Mouse (Mus musculus): Measurements from ENCODE around the gene Dlx3. TPM values are rescaled to one million over a fixed set of nuclear protein-coding genes. Genes with fewer than 3 reads are reported as not detected.

Dlx3 gene
- polyA plus RNA-seq, 1 experiment from 2014 or later: 0.19 TPM

- Histone ChIP-seq H3K9me3 (no peaks in the 10 kb centered on the region), H3K4me3 (no peak overlapping the region), H3K27me3 (peaks cover 10% of the 10 kb centered on the region; the same call in 1 of the 2 replicates), H3K9ac (no peak overlapping the region), H3K4me2 (no peak overlapping the region), H3K4me1 (replicated peaks) (peaks cover 8% of the 10 kb centered on the region), H3K27ac (replicated peaks) (no peak overlapping the region), H3K36me3 (no peaks in the 10 kb centered on the region)
- WGBS: 83% methylated on average over 17 of the region's 17 CpGs
- no peak for ATAC-seq (ENCODE audit: low FRiP score, low read depth)
Observed at GRCm38 (mm10) chr11:95130668-95131252, 10.8 kb downstream of the Dlx3 start.

- WGBS: 78% methylated on average over 6 of the region's 6 CpGs
- Histone ChIP-seq H3K9ac (no peak overlapping the region), H3K36me3 (no peaks in the 10 kb centered on the region), H3K4me1 (replicated peaks) (no peaks in the 10 kb centered on the region; the same call in 1 of the 2 replicates), H3K4me3 (no peak overlapping the region), H3K4me2 (no peak overlapping the region), H3K27ac (replicated peaks) (no peak overlapping the region), H3K27me3 (peaks cover 18% of the 10 kb centered on the region), H3K9me3 (no peaks in the 10 kb centered on the region)
- no peak for ATAC-seq (ENCODE audit: low FRiP score, low read depth)
Observed at GRCm38 (mm10) chr11:95133321-95133720, 13.4 kb downstream of the Dlx3 start.

GRCm38 (mm10) chr11:95137281-95137680 lies 17.4 kb downstream of the Dlx3 start:
- 26% methylated on average over 6 of the region's 6 CpGs for WGBS

GRCm38 (mm10) chr11:95139871-95140270 lies 20.0 kb downstream of the Dlx3 start:
- no peaks in the 10 kb centered on the region for H3K9me3 ChIP-seq
- H3K27me3 ChIP-seq: peaks cover 78% of the 10 kb centered on the region
- no peak overlapping the region for H3K4me3 ChIP-seq
- 62% methylated on average over 5 of the region's 5 CpGs for WGBS
- no peak overlapping the region for H3K27ac ChIP-seq (replicated peaks)
- H3K9ac ChIP-seq: no peak overlapping the region
- H3K36me3 ChIP-seq: no peaks in the 10 kb centered on the region
- no peak for ATAC-seq (ENCODE audit: low FRiP score, low read depth)
- no peak overlapping the region for H3K4me2 ChIP-seq
- peaks cover 12% of the 10 kb centered on the region for H3K4me1 ChIP-seq (replicated peaks)

More at GRCm38 (mm10) chr11:95137281-95137680, 17.4 kb downstream of the Dlx3 start:
- no peak overlapping the region for H3K4me2 ChIP-seq
- H3K27me3 ChIP-seq: peaks cover 53% of the 10 kb centered on the region
- no peaks in the 10 kb centered on the region for H3K36me3 ChIP-seq
- ATAC-seq (ENCODE audit: low FRiP score, low read depth): no peak
- H3K9ac ChIP-seq: no peak overlapping the region
- H3K4me3 ChIP-seq: no peak overlapping the region
- no peaks in the 10 kb centered on the region; the same call in 1 of the 2 replicates for H3K4me1 ChIP-seq (replicated peaks)
- no peaks in the 10 kb centered on the region for H3K9me3 ChIP-seq
- H3K27ac ChIP-seq (replicated peaks): no peak overlapping the region

- Histone ChIP-seq H3K4me2 (no peak overlapping the region), H3K27me3 (peaks cover 94% of the 10 kb centered on the region), H3K27ac (replicated peaks) (no peak overlapping the region), H3K9ac (no peak overlapping the region), H3K4me1 (replicated peaks) (peaks cover 27% of the 10 kb centered on the region), H3K4me3 (no peak overlapping the region), H3K9me3 (no peaks in the 10 kb centered on the region), H3K36me3 (no peaks in the 10 kb centered on the region)
- ATAC-seq (ENCODE audit: low FRiP score, low read depth): no peak
- WGBS: 13% methylated on average over 10 of the region's 10 CpGs
Observed at GRCm38 (mm10) chr11:95142258-95142657, 22.3 kb downstream of the Dlx3 start.

GRCm38 (mm10) chr11:95142980-95143575 lies 23.2 kb downstream of the Dlx3 start:
- no peak overlapping the region for H3K27ac ChIP-seq (replicated peaks)
- no peak for ATAC-seq (ENCODE audit: low FRiP score, low read depth)
- no peaks in the 10 kb centered on the region for H3K9me3 ChIP-seq
- H3K4me3 ChIP-seq: peak overlapping the region; percentile 10; the same call in 1 of the 2 replicates
- H3K4me2 ChIP-seq: peak overlapping the region; percentile 18; the same call in 1 of the 2 replicates
- WGBS: 2% methylated on average over 39 of the region's 39 CpGs
- H3K9ac ChIP-seq: no peak overlapping the region
- no peaks in the 10 kb centered on the region for H3K36me3 ChIP-seq
- peaks cover 98% of the 10 kb centered on the region for H3K27me3 ChIP-seq
- peaks cover 27% of the 10 kb centered on the region for H3K4me1 ChIP-seq (replicated peaks)

- no peak overlapping the region for H3K4me2 ChIP-seq
- peaks cover 27% of the 10 kb centered on the region for H3K4me1 ChIP-seq (replicated peaks)
- WGBS: 2% methylated on average over 4 of the region's 4 CpGs
- H3K9me3 ChIP-seq: no peaks in the 10 kb centered on the region
- no peak overlapping the region for H3K4me3 ChIP-seq
- no peak for ATAC-seq (ENCODE audit: low FRiP score, low read depth)
- H3K36me3 ChIP-seq: no peaks in the 10 kb centered on the region
- H3K27me3 ChIP-seq: peaks cover 98% of the 10 kb centered on the region
- H3K27ac ChIP-seq (replicated peaks): no peak overlapping the region
- no peak overlapping the region for H3K9ac ChIP-seq
Observed at GRCm38 (mm10) chr11:95143663-95144062, 23.7 kb downstream of the Dlx3 start.

- Histone ChIP-seq H3K27me3 (peaks cover 94% of the 10 kb centered on the region), H3K4me1 (replicated peaks) (peaks cover 27% of the 10 kb centered on the region), H3K4me2 (peak overlapping the region; percentile 67; the same call in 1 of the 2 replicates), H3K4me3 (no peak overlapping the region), H3K36me3 (no peaks in the 10 kb centered on the region), H3K9ac (no peak overlapping the region), H3K27ac (replicated peaks) (no peak overlapping the region), H3K9me3 (no peaks in the 10 kb centered on the region)
- ATAC-seq (ENCODE audit: low FRiP score, low read depth): no peak
- 7% methylated on average over 9 of the region's 9 CpGs for WGBS
Observed at GRCm38 (mm10) chr11:95144091-95144945, 24.4 kb downstream of the Dlx3 start.

GRCm38 (mm10) chr11:95144946-95145483 lies 25.1 kb downstream of the Dlx3 start:
- under 1% methylated on average over 34 of the region's 34 CpGs for WGBS
- no peak for ATAC-seq (ENCODE audit: low FRiP score, low read depth)
- Histone ChIP-seq H3K4me1 (replicated peaks) (peaks cover 30% of the 10 kb centered on the region), H3K4me2 (peak overlapping the region; percentile 67), H3K27me3 (peaks cover 91% of the 10 kb centered on the region), H3K9ac (no peak overlapping the region), H3K9me3 (no peaks in the 10 kb centered on the region), H3K27ac (replicated peaks) (no peak overlapping the region), H3K4me3 (peak overlapping the region; percentile 36), H3K36me3 (no peaks in the 10 kb centered on the region)

GRCm38 (mm10) chr11:95145851-95146403 lies 26.0 kb downstream of the Dlx3 start, which contains the start of gene Dlx4:
Gene Dlx4, minus strand, starts transcription at chr11:95146263.
- Histone ChIP-seq H3K9me3 (no peaks in the 10 kb centered on the region), H3K27ac (replicated peaks) (no peak within 1 kb of the TSS), H3K27me3 (peaks cover 88% of the 10 kb centered on the region), H3K4me3 (peak within 1 kb of the TSS; percentile 36), H3K36me3 (no peaks in the 10 kb centered on the region), H3K4me2 (peak within 1 kb of the TSS; percentile 67), H3K9ac (peak within 1 kb of the TSS; percentile 17; the same call in 1 of the 2 replicates), H3K4me1 (replicated peaks) (peaks cover 38% of the 10 kb centered on the region)
- under 1% methylated on average over 48 of the region's 48 CpGs for WGBS
- no peak for ATAC-seq (ENCODE audit: low FRiP score, low read depth)

GRCm38 (mm10) chr11:95148754-95149153 lies 28.8 kb downstream of the Dlx3 start:
- H3K36me3 ChIP-seq: no peaks in the 10 kb centered on the region
- H3K27ac ChIP-seq (replicated peaks): no peak overlapping the region
- no peak overlapping the region for H3K4me3 ChIP-seq
- WGBS: 1% methylated on average over 9 of the region's 9 CpGs
- peaks cover 29% of the 10 kb centered on the region for H3K4me1 ChIP-seq (replicated peaks)
- no peak for ATAC-seq (ENCODE audit: low FRiP score, low read depth)
- peaks cover 88% of the 10 kb centered on the region for H3K27me3 ChIP-seq
- no peak overlapping the region for H3K9ac ChIP-seq
- H3K9me3 ChIP-seq: no peaks in the 10 kb centered on the region
- no peak overlapping the region for H3K4me2 ChIP-seq

Measured in hindbrain, embryonic 15.5 days (tissue).